Mouse (Mus musculus): ENCODE data around the gene Pla2r1. TPM values are rescaled to one million over a fixed set of nuclear protein-coding genes. Genes with fewer than 3 reads are reported as not detected.

Gene Pla2r1
- polyA plus RNA-seq, 1 experiment from 2014 or later = 1.1 TPM

GRCm38 (mm10) chr2:60375608-60376107 is 177.4 kb downstream of the Pla2r1 start:
- no peak overlapping the region for H3K27ac ChIP-seq
- H3K4me1 ChIP-seq (replicated peaks; ENCODE audit: control insufficient read depth, insufficient read depth, low read length) = no peaks in the 10 kb centered on the region
- no peaks in the 10 kb centered on the region for H3K9me3 ChIP-seq (ENCODE audit: control insufficient read depth, low read length)
- H3K4me2 ChIP-seq (replicated peaks) = no peak overlapping the region
- WGBS = 94% methylated on average over 15 of the region's 15 CpGs
- H3K27me3 ChIP-seq (ENCODE audit: control insufficient read depth, insufficient read depth, low read length) = no peaks in the 10 kb centered on the region
- no peak for DNase-seq (ENCODE audit: low spot score)
- ATAC-seq (ENCODE audit: low FRiP score) = no peak
- no peaks in the 10 kb centered on the region for H3K36me3 ChIP-seq (replicated peaks; ENCODE audit: control insufficient read depth, insufficient read depth)
- no peak overlapping the region for H3K9ac ChIP-seq
- H3K4me3 ChIP-seq (replicated peaks; ENCODE audit: low read length) = no peak overlapping the region

GRCm38 (mm10) chr2:60375126-60375525 is 178.0 kb downstream of the Pla2r1 start:
- no peaks in the 10 kb centered on the region for H3K4me1 ChIP-seq (replicated peaks; ENCODE audit: control insufficient read depth, insufficient read depth, low read length)
- no peak overlapping the region for H3K9ac ChIP-seq
- no peak overlapping the region for H3K27ac ChIP-seq
- H3K4me2 ChIP-seq (replicated peaks) = no peak overlapping the region
- DNase-seq (ENCODE audit: low spot score) = no peak
- no peaks in the 10 kb centered on the region for H3K27me3 ChIP-seq (ENCODE audit: control insufficient read depth, insufficient read depth, low read length)
- 94% methylated on average over 8 of the region's 8 CpGs for WGBS
- H3K9me3 ChIP-seq (ENCODE audit: control insufficient read depth, low read length) = no peaks in the 10 kb centered on the region
- no peak for ATAC-seq (ENCODE audit: low FRiP score)
- no peak overlapping the region for H3K4me3 ChIP-seq (replicated peaks; ENCODE audit: low read length)
- H3K36me3 ChIP-seq (replicated peaks; ENCODE audit: control insufficient read depth, insufficient read depth) = no peaks in the 10 kb centered on the region

- no peak for ATAC-seq (ENCODE audit: low FRiP score)
- WGBS = 93% methylated on average over 5 of the region's 5 CpGs
- no peak overlapping the region for H3K9ac ChIP-seq
- no peaks in the 10 kb centered on the region for H3K27me3 ChIP-seq (ENCODE audit: control insufficient read depth, insufficient read depth, low read length)
- no peak overlapping the region for H3K27ac ChIP-seq
- H3K36me3 ChIP-seq (replicated peaks; ENCODE audit: control insufficient read depth, insufficient read depth) = no peaks in the 10 kb centered on the region
- H3K9me3 ChIP-seq (ENCODE audit: control insufficient read depth, low read length) = no peaks in the 10 kb centered on the region
- no peaks in the 10 kb centered on the region for H3K4me1 ChIP-seq (replicated peaks; ENCODE audit: control insufficient read depth, insufficient read depth, low read length)
- H3K4me2 ChIP-seq (replicated peaks) = no peak overlapping the region
- no peak for DNase-seq (ENCODE audit: low spot score)
- no peak overlapping the region for H3K4me3 ChIP-seq (replicated peaks; ENCODE audit: low read length)
These were observed 182.9 kb downstream of the Pla2r1 start for GRCm38 (mm10) chr2:60370188-60370587.

GRCm38 (mm10) chr2:60369454-60369853 is 183.7 kb downstream of the Pla2r1 start:
- no peak overlapping the region for H3K27ac ChIP-seq
- no peaks in the 10 kb centered on the region for H3K9me3 ChIP-seq (ENCODE audit: control insufficient read depth, low read length)
- H3K27me3 ChIP-seq (ENCODE audit: control insufficient read depth, insufficient read depth, low read length) = no peaks in the 10 kb centered on the region
- H3K36me3 ChIP-seq (replicated peaks; ENCODE audit: control insufficient read depth, insufficient read depth) = no peaks in the 10 kb centered on the region
- no peak overlapping the region for H3K9ac ChIP-seq
- H3K4me1 ChIP-seq (replicated peaks; ENCODE audit: control insufficient read depth, insufficient read depth, low read length) = no peaks in the 10 kb centered on the region
- no peak for DNase-seq (ENCODE audit: low spot score)
- H3K4me3 ChIP-seq (replicated peaks; ENCODE audit: low read length) = no peak overlapping the region
- 88% methylated on average over 4 of the region's 4 CpGs for WGBS
- ATAC-seq (ENCODE audit: low FRiP score) = no peak
- no peak overlapping the region for H3K4me2 ChIP-seq (replicated peaks)

- Histone ChIP-seq H3K27me3 (ENCODE audit: control insufficient read depth, insufficient read depth, low read length) (no peaks in the 10 kb centered on the region), H3K4me2 (replicated peaks) (no peak overlapping the region), H3K9ac (no peak overlapping the region), H3K4me3 (replicated peaks; ENCODE audit: low read length) (no peak overlapping the region), H3K27ac (no peak overlapping the region), H3K36me3 (replicated peaks; ENCODE audit: control insufficient read depth, insufficient read depth) (no peaks in the 10 kb centered on the region), H3K9me3 (ENCODE audit: control insufficient read depth, low read length) (no peaks in the 10 kb centered on the region), H3K4me1 (replicated peaks; ENCODE audit: control insufficient read depth, insufficient read depth, low read length) (no peaks in the 10 kb centered on the region)
- WGBS = 93% methylated on average over 7 of the region's 7 CpGs
- DNase-seq (ENCODE audit: low spot score) (no peak), ATAC-seq (ENCODE audit: low FRiP score) (no peak)
These were observed 185.2 kb downstream of the Pla2r1 start for GRCm38 (mm10) chr2:60367871-60368270.

Other genes with a start within 250 kb of the Pla2r1 start
- 1.6 TPM in 2 replicates for gene Ly75, start 170.0 kb downstream of the Pla2r1 start, polyA plus RNA-seq (2014; fragmentation: Nextera tagmentation; extraction: Ambion mirVana)
- gene Itgb6, start 169.3 kb upstream of the Pla2r1 start, polyA plus RNA-seq (2014; fragmentation: Nextera tagmentation; extraction: Ambion mirVana) = 0.20 TPM in 1 of 2 replicates, not detected in the other

Measured in hindbrain, embryonic 14.5 days (tissue).